Mouse (Mus musculus) lung, postnatal 0 days (tissue): ENCODE results near the gene Serpinf2.

Experiments
- CTCF ChIP-seq: IDR thresholded peaks from 2 replicates; pipeline ENCODE4 v1.5.1; 2016; ENCODE audit warnings: antibody characterized with exemption, mild to moderate bottlenecking
- EP300 ChIP-seq: IDR thresholded peaks from 2 replicates; pipeline ENCODE4 v1.6.1; 2016; ENCODE audit warnings: antibody characterized with exemption, mild to moderate bottlenecking, control low read depth

DNA sequence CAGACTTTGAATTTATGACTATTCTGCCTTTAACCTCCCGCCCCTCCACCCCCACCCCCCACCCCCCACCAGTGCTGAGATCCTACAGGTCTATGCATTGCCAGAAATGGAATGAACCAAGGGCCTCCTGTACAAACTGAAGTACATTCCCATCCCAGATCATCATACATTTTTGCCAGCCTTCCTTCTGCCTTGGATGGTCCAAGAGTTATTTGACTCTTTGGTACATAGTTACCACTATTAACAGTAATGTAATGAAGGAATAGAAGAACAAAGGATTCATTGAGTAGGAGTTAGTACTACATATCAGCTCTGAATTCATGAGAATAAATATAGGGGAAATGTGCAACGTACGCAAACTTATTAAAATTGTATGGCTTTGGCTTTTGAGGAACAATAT lies 46.8 kb upstream of the Serpinf2 start:
- no peak for TF ChIP-seq EP300
- TF ChIP-seq CTCF = no peak
